In genomic region chr13:99475488-99475887, GRCm38 (mm10) we compare ENCODE assay signal across 7 mouse cellular contexts. TPM values are rescaled to one million over a fixed set of nuclear protein-coding genes. Genes with fewer than 3 reads are reported as not detected.
A peak's percentile ranks its signal among the peaks of the same experiment; 100 is the strongest.
DNase-seq lines count a peak whose midpoint lies in the region; ATAC-seq and TF ChIP-seq lines count a peak whose summit lies in the region.

No protein-coding gene starts in this region.

- DNase-seq in 416B (ENCODE audit: low read depth): peak; percentile 89
- peak; percentile 30 for DNase-seq in Muller cell, postnatal 12 days (ENCODE audit: inconsistent ontology term)
- peak; percentile 55 for DNase-seq in forebrain, postnatal 0 days
- peak; percentile 57 for DNase-seq in limb, embryonic 11.5 days (ENCODE audit: low spot score)
- DNase-seq in gastrocnemius, postnatal 14 days: no peak
- DNase-seq in cerebellum, postnatal 36 days: no peak

- peak overlapping the region; percentile 45; the same call in 1 of the 2 replicates for H3K27ac ChIP-seq in forebrain, postnatal 0 days (ENCODE audit: low read depth, low read length)
- H3K27ac ChIP-seq in limb, embryonic 11.5 days (replicated peaks; ENCODE audit: low read depth, low read length): peak overlapping the region; percentile 67
- peak overlapping the region; percentile 69 for H3K27ac ChIP-seq in neural tube, embryonic 15.5 days (replicated peaks)

- H3K36me3 ChIP-seq in forebrain, postnatal 0 days (ENCODE audit: insufficient read depth): peaks cover 15% of the 10 kb centered on the region
- H3K36me3 ChIP-seq in limb, embryonic 11.5 days (ENCODE audit: control insufficient read depth, insufficient read depth, low read length): no peaks in the 10 kb centered on the region
- H3K36me3 ChIP-seq in neural tube, embryonic 15.5 days: peaks cover 13% of the 10 kb centered on the region; the same call in 1 of the 2 replicates

- peak; percentile 74 for ATAC-seq in forebrain, postnatal 0 days
- ATAC-seq in limb, embryonic 11.5 days (ENCODE audit: insufficient number of reproducible peaks, low FRiP score, low TSS enrichment, low read depth): peak; percentile 82
- ATAC-seq in neural tube, embryonic 15.5 days (ENCODE audit: low FRiP score): peak; percentile 60; the same call in 1 of the 2 replicates

- intact Hi-C loops in gastrocnemius, postnatal 14 days (cut with DNase I; ENCODE audit: low total_unique reads): no loop called here

- H3K4me1 ChIP-seq in forebrain, postnatal 0 days (ENCODE audit: insufficient read depth): peaks cover 18% of the 10 kb centered on the region
- peaks cover 15% of the 10 kb centered on the region for H3K4me1 ChIP-seq in limb, embryonic 11.5 days (ENCODE audit: control insufficient read depth, insufficient read depth, low read length)
- H3K4me1 ChIP-seq in neural tube, embryonic 15.5 days: peaks cover 28% of the 10 kb centered on the region

- WGBS in forebrain, postnatal 0 days: 4% methylated on average over 6 of the region's 6 CpGs
- WGBS in limb, embryonic 11.5 days: 13% methylated on average over 6 of the region's 6 CpGs
- 2% methylated on average over 6 of the region's 6 CpGs for WGBS in neural tube, embryonic 15.5 days

- H3K9ac ChIP-seq in forebrain, postnatal 0 days: peak overlapping the region; percentile 6; the same call in 1 of the 2 replicates
- no peak overlapping the region for H3K9ac ChIP-seq in limb, embryonic 11.5 days (ENCODE audit: low read length)
- H3K9ac ChIP-seq in neural tube, embryonic 15.5 days (replicated peaks): no peak overlapping the region; the same call in 1 of the 2 replicates

- TF ChIP-seq CTCF in forebrain, postnatal 0 days (IDR thresholded peaks at IDR 0.05; ENCODE audit: low read depth): no peak

- no peak overlapping the region for H3K4me3 ChIP-seq in forebrain, postnatal 0 days (ENCODE audit: low read depth, low read length)
- H3K4me3 ChIP-seq in limb, embryonic 11.5 days (ENCODE audit: low read depth, low read length): no peak overlapping the region
- H3K4me3 ChIP-seq in neural tube, embryonic 15.5 days (replicated peaks): no peak overlapping the region; the same call in 1 of the 2 replicates

- H3K27me3 ChIP-seq in forebrain, postnatal 0 days (ENCODE audit: insufficient read depth, low read length): no peaks in the 10 kb centered on the region
- H3K27me3 ChIP-seq in limb, embryonic 11.5 days (ENCODE audit: control insufficient read depth, insufficient read depth, low read length): no peaks in the 10 kb centered on the region
- no peaks in the 10 kb centered on the region for H3K27me3 ChIP-seq in neural tube, embryonic 15.5 days (replicated peaks)

- no peak overlapping the region for H3K4me2 ChIP-seq in forebrain, postnatal 0 days (ENCODE audit: low read depth)
- no peak overlapping the region for H3K4me2 ChIP-seq in limb, embryonic 11.5 days (ENCODE audit: low read depth, severe bottlenecking)
- H3K4me2 ChIP-seq in neural tube, embryonic 15.5 days: peak overlapping the region; percentile 19

- H3K9me3 ChIP-seq in forebrain, postnatal 0 days (ENCODE audit: low read length): no peaks in the 10 kb centered on the region
- no peaks in the 10 kb centered on the region for H3K9me3 ChIP-seq in limb, embryonic 11.5 days (ENCODE audit: control insufficient read depth, low read length)
- H3K9me3 ChIP-seq in neural tube, embryonic 15.5 days (replicated peaks): no peaks in the 10 kb centered on the region

RNA-seq across cellular contexts. Expression of gene Map1b, which starts 40.9 kb away (rescaled TPM):
- total RNA-seq in forebrain, postnatal 0 days (2014; rRNA removed): 589 and 781 TPM in 2 replicates
- 1,169 and 2,082 TPM in 2 replicates for polyA plus RNA-seq in forebrain, postnatal 0 days (2015; fragmentation: Nextera tagmentation; extraction: Ambion mirVana)
- polyA plus RNA-seq in limb, embryonic 11.5 days (2014; fragmentation: Nextera tagmentation; extraction: Ambion mirVana): 63.2 and 72.0 TPM in 2 replicates
- polyA plus RNA-seq in neural tube, embryonic 15.5 days (2015; fragmentation: Nextera tagmentation; extraction: Ambion mirVana): 1,470 and 1,697 TPM in 2 replicates
- 10 to 100 TPM; 17.3 to 23.4 TPM for total RNA-seq in gastrocnemius, postnatal 14 days (2021)

Comparison
In these comparisons a context has a peak if more than half of its experiments do, and no peak if none do; other contexts are left out.
1. DNase-seq: peak in 416B (single experiment), Muller cell, postnatal 12 days (single experiment), forebrain, postnatal 0 days (single experiment) and limb, embryonic 11.5 days (single experiment); none in gastrocnemius, postnatal 14 days (single experiment) and cerebellum, postnatal 36 days (0 of 2).
2. RNA of gene Map1b, which starts 40.9 kb away (polyA plus RNA-seq): 1,169 to 2,082 TPM in forebrain, postnatal 0 days and 1,470 to 1,697 TPM in neural tube, embryonic 15.5 days; 63.2 to 72.0 TPM in limb, embryonic 11.5 days; every median in the first group is over 10 times any median in the second.
3. Peak in every context shown above with its lines, with median percentiles within 50 percentile points of each other: ATAC-seq and H3K27ac ChIP-seq.